Mouse (Mus musculus) bone marrow macrophage, adult 2 months (primary cell): ENCODE results near the gene Chmp3. TPM values are rescaled to one million over a fixed set of nuclear protein-coding genes. Genes with fewer than 3 reads are reported as not detected.

Experiments
- H3K27ac ChIP-seq: 2 replicates; pipeline ENCODE4 v1.5.1; 2012; ENCODE audit warnings: low read depth, low read length; ENCODE audit not compliant: insufficient read depth
- H3K4me1 ChIP-seq: 2 replicates; pipeline ENCODE4 v1.6.1; 2012; ENCODE audit warnings: low read length; ENCODE audit not compliant: control insufficient read depth, insufficient read depth
- H3K4me3 ChIP-seq: 2 replicates; pipeline ENCODE4 v1.5.1; 2012; ENCODE audit warnings: mild to moderate bottlenecking, low read length, moderate library complexity; ENCODE audit not compliant: insufficient read depth
- CTCF ChIP-seq: IDR thresholded peaks from 2 replicates; pipeline ENCODE4 v1.5.1; 2012; ENCODE audit warnings: low read depth, mild to moderate bottlenecking, low read length, moderate library complexity
- POLR2A ChIP-seq: IDR thresholded peaks from 2 replicates; pipeline ENCODE4 v1.6.1; 2012; ENCODE audit warnings: mild to moderate bottlenecking, low read depth, low read length, borderline replicate concordance
- polyA plus RNA-seq: library from polyadenylated mRNA; stranded (reverse); fragments of >200 nt; gene quantifications from 2 replicates; pipeline ENCODE4 v1.2.4, GENCODE M21; 2012; ENCODE audit not compliant: missing spikeins, insufficient read depth, insufficient read length

The Chmp3 gene
- polyA plus RNA-seq = 226 and 254 TPM in 2 replicates

- peak within 1 kb of the TSS; percentile 93 for H3K4me3 ChIP-seq
- peak within 1 kb of the TSS; percentile 97 for H3K27ac ChIP-seq
- H3K4me1 ChIP-seq = peaks cover 6% of the 10 kb centered on the region
- TF ChIP-seq CTCF (no peak), POLR2A (peak; percentile 82; the same call in 1 of the 2 replicates)
Observed at GRCm38 (mm10) chr6:71543686-71544499, at the start of gene Chmp3. Chmp3 (plus strand) TSS chr6:71543797.

GRCm38 (mm10) chr6:71494341-71495020 is 49.1 kb upstream of the Chmp3 start:
- H3K4me3 ChIP-seq = peak overlapping the region; percentile 91
- peak overlapping the region; percentile 93 for H3K27ac ChIP-seq
- peaks cover 6% of the 10 kb centered on the region for H3K4me1 ChIP-seq
- TF ChIP-seq CTCF (no peak), POLR2A (no peak; the same call in 1 of the 2 replicates)

- TF ChIP-seq CTCF = no peak
- no peak for TF ChIP-seq POLR2A
- H3K4me3 ChIP-seq = no peak overlapping the region
- peaks cover 5% of the 10 kb centered on the region for H3K4me1 ChIP-seq
Observed at GRCm38 (mm10) chr6:71500575-71500974, 43.0 kb upstream of the Chmp3 start.

GRCm38 (mm10) chr6:71503001-71503400 is 40.6 kb upstream of the Chmp3 start:
- Histone ChIP-seq H3K4me1 (no peaks in the 10 kb centered on the region), H3K27ac (no peak overlapping the region), H3K4me3 (no peak overlapping the region)
- TF ChIP-seq CTCF = no peak
- no peak for TF ChIP-seq POLR2A

More at GRCm38 (mm10) chr6:71500575-71500974, 43.0 kb upstream of the Chmp3 start:
- no peak overlapping the region for H3K27ac ChIP-seq

- no peaks in the 10 kb centered on the region for H3K4me1 ChIP-seq
- H3K4me3 ChIP-seq = no peak overlapping the region
- no peak overlapping the region for H3K27ac ChIP-seq
- TF ChIP-seq CTCF = no peak
- no peak for TF ChIP-seq POLR2A
Observed at GRCm38 (mm10) chr6:71503670-71504069, 39.9 kb upstream of the Chmp3 start.

- Histone ChIP-seq H3K27ac (no peak overlapping the region), H3K4me3 (no peak overlapping the region), H3K4me1 (no peaks in the 10 kb centered on the region)
- no peak for TF ChIP-seq CTCF
- no peak for TF ChIP-seq POLR2A
Observed at GRCm38 (mm10) chr6:71504091-71504490, 39.5 kb upstream of the Chmp3 start.

- TF ChIP-seq POLR2A = no peak
- no peak for TF ChIP-seq CTCF
- no peaks in the 10 kb centered on the region for H3K4me1 ChIP-seq
- H3K27ac ChIP-seq = no peak overlapping the region
- no peak overlapping the region for H3K4me3 ChIP-seq
Observed at GRCm38 (mm10) chr6:71505671-71506070, 37.9 kb upstream of the Chmp3 start.

GRCm38 (mm10) chr6:71519476-71519875 is 24.1 kb upstream of the Chmp3 start:
- Histone ChIP-seq H3K27ac (no peak overlapping the region), H3K4me3 (no peak overlapping the region), H3K4me1 (no peaks in the 10 kb centered on the region)
- TF ChIP-seq CTCF (no peak), POLR2A (no peak)

- Histone ChIP-seq H3K4me3 (no peak overlapping the region), H3K27ac (no peak overlapping the region)
- TF ChIP-seq CTCF (no peak), POLR2A (no peak)
Observed at GRCm38 (mm10) chr6:71525556-71525955, 18.0 kb upstream of the Chmp3 start.

GRCm38 (mm10) chr6:71527056-71527455 is 16.5 kb upstream of the Chmp3 start:
- TF ChIP-seq CTCF (no peak), POLR2A (no peak)
- Histone ChIP-seq H3K4me1 (no peaks in the 10 kb centered on the region), H3K27ac (no peak overlapping the region), H3K4me3 (no peak overlapping the region)

More at GRCm38 (mm10) chr6:71525556-71525955, 18.0 kb upstream of the Chmp3 start:
- no peaks in the 10 kb centered on the region for H3K4me1 ChIP-seq
